Mouse (Mus musculus) adrenal gland, adult (tissue): ENCODE data around the gene Creg1.

Experiments
- DNase-seq, 2 experiments: peaks; one replicate each; pipeline ENCODE4 v3.0.0; 2022 to 2023; ENCODE audit warnings: low spot score in 1 of 2; ENCODE audit not compliant: inconsistent age in 2 of 2

The Creg1 gene

DNA sequence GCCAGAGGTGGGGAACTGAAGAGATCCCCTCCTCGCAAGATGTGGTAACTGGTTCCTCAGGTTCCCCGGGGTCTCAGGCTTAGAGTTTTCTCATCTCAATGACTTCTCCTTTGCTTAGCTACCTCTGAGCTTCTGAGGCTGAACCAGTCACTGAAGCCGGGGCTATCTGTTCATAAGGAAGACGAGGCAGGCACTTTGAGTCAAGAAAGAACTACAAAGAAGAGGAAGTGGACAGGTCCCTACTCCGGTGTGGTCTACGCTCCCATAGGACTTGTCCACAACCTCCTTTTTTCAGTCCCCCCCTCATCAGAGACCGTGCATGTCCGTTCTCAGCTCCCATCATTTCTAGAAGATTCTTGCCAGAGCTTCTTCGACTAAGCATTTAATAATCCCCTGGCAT, 17.9 kb downstream of the Creg1 start:
- no peak for DNase-seq

GRCm38 (mm10) chr1:165781911-165782310, 18.4 kb downstream of the Creg1 start:
- DNase-seq: no peak

GRCm38 (mm10) chr1:165786296-165786695, 22.8 kb downstream of the Creg1 start:
- DNase-seq: no peak

DNA sequence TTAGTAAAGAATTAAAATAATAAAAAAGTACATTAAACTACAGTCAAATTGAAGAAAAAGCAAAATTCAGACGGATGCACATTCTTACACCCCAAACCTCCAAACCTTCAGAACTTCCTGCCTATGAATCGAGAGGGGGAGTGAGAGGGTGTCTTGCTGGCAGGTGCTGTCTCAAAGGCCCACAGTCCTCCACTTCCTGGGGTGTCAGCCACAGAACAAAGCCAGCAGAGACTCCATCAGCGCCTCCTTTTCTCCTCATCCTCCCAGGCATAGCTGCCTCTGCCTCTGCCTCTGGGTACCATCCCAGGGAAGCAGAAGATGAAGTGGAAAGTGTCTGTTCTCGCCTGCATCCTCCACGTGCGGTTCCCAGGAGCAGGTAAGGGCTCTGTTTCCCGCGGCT, 25.0 kb downstream of the Creg1 start, which contains the start of gene Cd247:
Cd247 (plus strand) TSS at position 171 of the 400 bp plus-strand sequence.
- DNase-seq: no peak

GRCm38 (mm10) chr1:165789066-165789660, 25.6 kb downstream of the Creg1 start:
- no peak for DNase-seq

GRCm38 (mm10) chr1:165789963-165790362, 26.4 kb downstream of the Creg1 start:
- no peak for DNase-seq

DNA sequence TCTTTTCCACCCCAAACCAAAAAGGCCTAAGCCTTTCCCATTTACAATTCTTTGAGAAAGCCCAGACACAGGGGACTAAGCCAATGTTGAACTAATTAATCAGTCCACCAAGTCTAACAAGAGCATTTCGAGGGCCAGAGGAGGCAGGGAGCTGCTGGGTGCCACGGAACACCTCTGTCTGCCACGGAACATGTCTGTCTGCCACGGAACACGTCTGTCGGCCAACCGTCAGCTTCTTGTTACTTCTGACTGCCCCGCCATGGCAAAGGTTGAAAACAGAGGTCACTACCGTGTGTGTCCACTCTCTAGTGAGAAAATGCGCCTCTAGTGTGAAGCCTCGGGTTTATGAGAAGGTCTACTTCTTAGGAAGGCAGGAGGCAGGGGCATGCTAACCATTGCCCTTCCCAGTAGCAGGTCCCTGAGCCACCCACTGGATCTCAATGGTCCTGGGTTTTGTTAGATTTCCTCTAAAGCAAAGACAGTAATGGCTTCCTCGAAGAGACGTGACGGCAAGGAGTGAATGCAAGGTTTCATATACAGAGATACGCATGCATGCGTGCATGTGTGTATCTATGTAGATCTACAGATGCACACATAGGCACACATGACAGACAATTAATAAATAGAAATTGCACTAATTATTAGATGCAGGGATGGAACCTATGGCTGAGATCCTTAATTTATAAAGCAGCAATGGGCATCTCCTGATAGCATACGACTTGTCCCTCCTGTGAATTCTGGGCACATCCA, 27.1 kb downstream of the Creg1 start:
- no peak for DNase-seq

- DNase-seq: no peak
Observed at GRCm38 (mm10) chr1:165791411-165791810, 27.9 kb downstream of the Creg1 start.

DNA sequence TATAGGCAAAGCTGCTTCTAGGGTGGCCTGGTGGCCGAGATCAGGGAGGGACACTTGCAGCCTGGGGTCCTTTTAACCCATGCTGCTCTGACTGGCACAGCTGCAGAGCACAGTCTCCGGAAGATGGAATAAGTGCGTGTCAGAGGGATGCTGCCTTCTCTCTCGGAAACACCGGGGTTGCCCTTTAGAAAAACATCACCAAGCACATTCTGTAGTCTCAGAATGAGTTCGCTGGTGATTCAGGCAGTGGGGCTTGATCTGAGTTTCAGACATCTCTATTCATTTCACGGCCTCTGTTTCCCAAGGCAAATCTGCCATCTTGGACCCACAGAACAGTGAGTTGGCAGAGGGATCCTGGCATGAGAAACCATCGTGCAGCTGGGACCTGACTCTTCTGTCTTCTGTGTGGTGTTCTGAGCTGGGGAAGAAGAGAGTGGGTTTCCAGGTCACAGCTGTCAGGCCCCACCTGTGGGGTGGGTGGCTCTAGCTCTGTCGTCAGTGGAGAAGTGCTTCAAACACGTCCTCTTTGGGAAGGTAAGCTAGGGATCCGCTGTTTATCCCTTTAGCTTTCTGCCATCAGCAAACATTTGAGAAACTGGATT, 38.3 kb downstream of the Creg1 start:
- no peak for DNase-seq

DNA sequence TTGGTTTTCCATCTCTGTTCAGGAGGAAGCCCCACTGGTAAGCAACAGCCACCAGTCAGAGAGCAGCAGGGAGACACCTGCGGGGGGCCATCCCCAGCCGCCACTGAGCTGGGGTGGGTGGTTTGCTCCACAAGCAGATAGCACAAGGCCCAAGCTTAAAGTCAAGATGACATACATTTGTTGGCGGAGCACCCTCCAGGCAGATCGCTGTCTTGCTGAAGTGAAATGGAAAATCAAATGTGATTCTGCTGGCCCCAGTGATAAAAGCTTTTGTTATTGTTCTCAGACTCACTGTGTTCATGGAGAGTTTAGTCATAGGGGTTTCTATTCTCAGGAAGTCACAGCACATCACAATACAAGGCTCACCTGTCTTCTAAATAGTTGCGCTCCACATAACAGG, 39.6 kb downstream of the Creg1 start:
- DNase-seq: no peak

GRCm38 (mm10) chr1:165804133-165804532, 40.6 kb downstream of the Creg1 start:
- no peak for DNase-seq

DNA sequence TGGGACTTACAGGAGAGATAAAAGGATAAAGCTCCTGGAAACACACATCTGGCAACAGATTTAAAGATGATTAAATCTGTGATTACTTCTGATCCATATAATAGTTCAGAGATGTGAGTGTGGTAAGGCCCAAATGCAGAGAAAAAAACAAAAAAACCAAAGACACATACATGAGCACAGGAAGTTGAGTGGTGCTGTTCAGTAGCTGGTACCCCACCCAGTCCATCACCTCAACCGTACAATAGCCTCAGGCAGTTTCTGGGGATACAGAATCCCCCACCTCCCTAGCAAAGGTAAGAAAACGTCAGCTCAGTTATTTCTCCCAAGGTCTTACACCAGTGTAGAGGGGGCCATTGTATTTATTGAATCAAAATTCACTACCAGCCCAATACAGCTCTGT, 47.1 kb downstream of the Creg1 start:
- DNase-seq: no peak

DNA sequence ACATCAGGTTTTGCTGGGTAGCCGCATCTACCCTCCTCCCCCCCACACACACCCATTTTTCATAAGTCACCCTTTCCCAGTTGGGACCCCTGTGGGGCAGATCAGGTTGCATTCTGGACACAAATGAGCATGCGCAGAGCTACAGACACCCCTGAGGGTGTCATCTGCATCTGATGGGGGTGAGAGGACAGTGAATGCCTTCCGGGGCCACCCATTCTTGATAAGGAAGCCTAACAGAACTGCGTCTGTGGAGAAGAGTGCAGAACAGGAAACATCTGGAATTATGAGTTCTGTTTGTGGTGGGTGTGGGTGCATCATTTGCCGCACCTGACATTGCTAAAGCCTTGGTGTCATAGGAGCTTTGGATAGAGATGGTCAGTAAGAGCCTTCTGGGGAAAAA, 47.6 kb downstream of the Creg1 start:
- DNase-seq: no peak

GRCm38 (mm10) chr1:165812775-165813174, 49.2 kb downstream of the Creg1 start:
- no peak for DNase-seq

DNA sequence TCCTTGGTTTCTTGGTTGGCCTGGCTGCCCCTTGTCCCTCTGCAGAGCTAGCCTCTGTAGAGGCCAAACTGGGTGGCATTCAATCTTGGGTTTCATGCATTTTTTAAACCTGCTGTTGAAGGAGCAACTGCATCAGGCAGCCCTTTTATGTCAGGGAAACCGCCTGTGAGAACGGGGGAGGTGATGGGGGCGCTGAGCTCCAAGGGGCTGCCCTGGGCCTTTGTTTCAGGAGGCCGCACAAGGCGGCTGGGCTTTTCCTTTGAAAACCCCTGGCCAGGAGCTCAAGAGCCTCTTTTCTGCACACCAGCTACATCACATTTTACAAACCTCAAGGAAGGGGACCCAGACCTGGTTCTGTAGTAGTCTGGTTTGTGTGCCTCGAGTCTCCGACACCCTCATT, 50.6 kb downstream of the Creg1 start:
- no peak for DNase-seq

GRCm38 (mm10) chr1:165814521-165815278, 51.2 kb downstream of the Creg1 start:
- no peak for DNase-seq

DNA sequence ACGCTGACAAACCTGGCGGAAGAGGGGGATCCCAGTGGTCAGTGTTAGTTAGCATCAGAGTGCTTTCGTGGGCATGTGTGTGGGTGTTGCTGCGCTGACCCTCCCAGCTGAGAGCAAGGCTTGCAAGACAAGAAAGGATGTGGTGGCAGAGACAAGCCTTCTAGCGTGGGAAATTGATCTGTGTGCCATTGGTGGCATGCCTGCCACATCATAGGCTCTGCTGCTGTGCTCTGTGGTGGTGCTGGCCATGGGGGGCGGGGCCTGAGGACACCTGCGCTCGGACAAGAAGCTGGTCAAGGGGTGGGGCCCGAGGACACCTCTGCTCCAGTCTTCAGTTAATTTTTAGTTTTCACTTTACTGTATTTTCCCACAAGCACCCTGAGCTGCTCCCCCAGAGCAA, 52.8 kb downstream of the Creg1 start:
- DNase-seq: no peak

GRCm38 (mm10) chr1:165817264-165817663, 53.7 kb downstream of the Creg1 start:
- no peak for DNase-seq

DNA sequence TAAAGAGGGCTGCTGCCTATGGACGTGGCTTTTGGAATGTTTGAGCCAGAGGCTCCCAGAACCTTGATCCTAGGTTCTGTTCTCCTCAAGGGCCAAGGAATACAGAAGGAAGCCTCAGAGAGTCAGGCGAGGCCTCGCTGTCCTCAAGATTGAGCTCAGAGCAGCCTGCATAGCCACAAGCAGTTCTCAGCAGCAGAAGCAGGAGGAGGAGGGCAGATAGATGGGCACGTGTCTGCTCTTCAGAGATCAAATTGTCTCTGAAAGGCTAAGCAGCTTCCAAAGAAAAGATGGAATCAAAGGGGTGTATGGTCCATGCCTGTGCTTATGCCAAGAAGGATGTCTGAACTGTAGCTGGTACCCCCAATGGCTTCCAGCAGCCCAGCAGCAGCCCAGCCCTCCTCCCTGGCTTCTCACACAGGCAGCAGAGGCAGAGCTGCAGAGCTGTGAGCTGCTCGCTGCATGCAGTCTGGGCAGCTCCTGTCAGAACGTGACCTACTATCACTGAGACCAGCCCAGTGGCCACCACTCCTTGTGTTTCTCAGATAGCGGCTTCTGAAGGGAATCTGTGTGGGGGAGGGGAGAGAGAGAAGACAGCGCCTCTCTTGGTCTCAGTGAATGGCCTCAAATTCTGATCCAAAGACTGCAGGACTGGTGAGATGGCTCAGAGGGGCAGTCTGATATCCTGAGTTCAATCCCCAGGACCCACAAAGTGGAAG, 54.8 kb downstream of the Creg1 start:
- no peak for DNase-seq

DNA sequence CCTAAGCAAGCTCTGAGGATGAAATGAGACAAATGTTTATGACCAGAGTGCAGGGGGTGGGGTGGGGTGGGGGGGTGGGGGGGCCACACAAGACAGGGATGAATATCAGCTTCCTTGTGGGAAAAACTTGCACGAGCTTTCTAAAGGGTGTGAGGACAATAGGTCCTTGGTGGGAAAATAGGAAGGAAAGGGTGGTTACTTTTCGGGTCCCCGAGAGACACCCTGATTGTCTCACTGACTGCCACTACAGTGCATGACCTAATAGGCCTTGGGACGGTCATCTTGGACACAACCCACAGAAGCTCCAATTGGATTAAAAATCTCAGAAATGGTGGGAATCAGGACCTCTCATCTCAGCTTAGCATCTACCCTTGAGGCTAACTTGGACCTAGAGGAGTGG, 55.6 kb downstream of the Creg1 start:
- no peak for DNase-seq

GRCm38 (mm10) chr1:165822031-165822430, 58.5 kb downstream of the Creg1 start:
- DNase-seq: no peak
